Mouse (Mus musculus) lung, postnatal 0 days (tissue): ENCODE results near the gene Phldb1. TPM values are rescaled to one million over a fixed set of nuclear protein-coding genes. Genes with fewer than 3 reads are reported as not detected.
A peak's percentile ranks its signal among the peaks of the same experiment; 100 is the strongest.

Experiments used
- ATAC-seq: fragments of 200-750 bp; cut with Nextera tagmentation; 2 replicates; pipeline ENCODE4 v1.8.0; 2017; ENCODE audit warnings: moderate library complexity
- DNase-seq: peaks from one replicate; pipeline ENCODE4 v3.0.0-alpha.2; 2016; ENCODE audit warnings: low spot score
- H3K27ac ChIP-seq: fragments of 300-500 bp; sonication (generic); 2 replicates; pipeline ENCODE4 v1.5.1; 2014; ENCODE audit warnings: antibody characterized with exemption, mild to moderate bottlenecking, low read length, mixed read lengths
- H3K27me3 ChIP-seq: fragments of 300-500 bp; sonication (generic); replicated peaks from 2 replicates; pipeline ENCODE4 v1.6.1; 2014; ENCODE audit warnings: low read length, mixed read lengths; ENCODE audit not compliant: insufficient read depth
- H3K36me3 ChIP-seq: fragments of 300-500 bp; sonication (generic); 2 replicates; pipeline ENCODE4 v1.6.1; 2014; ENCODE audit warnings: low read length, mixed read lengths; ENCODE audit not compliant: insufficient read depth
- H3K4me1 ChIP-seq: fragments of 300-500 bp; sonication (generic); 2 replicates; pipeline ENCODE4 v1.6.1; 2014; ENCODE audit warnings: antibody characterized with exemption, low read depth, low read length, mixed read lengths; ENCODE audit not compliant: insufficient read depth
- H3K4me2 ChIP-seq: fragments of 300-500 bp; sonication (generic); replicated peaks from 2 replicates; pipeline ENCODE4 v1.6.1; 2014; ENCODE audit warnings: low read depth, mild to moderate bottlenecking, low read length, moderate library complexity, mixed read lengths
- H3K4me3 ChIP-seq: fragments of 300-500 bp; sonication (generic); 2 replicates; pipeline ENCODE4 v1.5.1; 2014; ENCODE audit warnings: low read depth, low read length
- H3K9ac ChIP-seq: fragments of 300-500 bp; sonication (generic); replicated peaks from 2 replicates; pipeline ENCODE4 v1.6.1; 2014; ENCODE audit warnings: low read depth, mild to moderate bottlenecking
- H3K9me3 ChIP-seq: fragments of 300-500 bp; sonication (generic); 2 replicates; pipeline ENCODE4 v1.6.1; 2016; ENCODE audit warnings: low read length, mixed read lengths
- CTCF ChIP-seq: IDR thresholded peaks from 2 replicates; pipeline ENCODE4 v1.5.1; 2016; ENCODE audit warnings: antibody characterized with exemption, mild to moderate bottlenecking
- EP300 ChIP-seq: IDR thresholded peaks from 2 replicates; pipeline ENCODE4 v1.6.1; 2016; ENCODE audit warnings: antibody characterized with exemption, mild to moderate bottlenecking, control low read depth
- WGBS: fragments of 180-500 bp; shearing (Covaris S2); extraction: QIAGEN DNeasy Blood & Tissue Kit; methylation state at CpG from one replicate; pipeline ENCODE4 v1.1.7; 2014; 5-methylcytosine and 5-hydroxymethylcytosine counted together
- polyA plus RNA-seq: library from polyadenylated mRNA; unstranded; fragments of >200 nt; fragmentation: Nextera tagmentation; extraction: Ambion mirVana; gene quantifications from 2 replicates; pipeline ENCODE4 v1.2.1, GENCODE M21; 2015

Gene Phldb1
- polyA plus RNA-seq, 1 experiment from 2014 or later: 21.3 TPM

GRCm38 (mm10) chr9:44691671-44692520 is 43.1 kb downstream of the Phldb1 start:
- H3K27ac ChIP-seq: peak overlapping the region; percentile 38; the same call in 1 of the 2 replicates
- H3K27me3 ChIP-seq: no peaks in the 10 kb centered on the region
- peaks cover 32% of the 10 kb centered on the region; the same call in 1 of the 2 replicates for H3K36me3 ChIP-seq
- H3K4me1 ChIP-seq: peaks cover 11% of the 10 kb centered on the region; the same call in 1 of the 2 replicates
- H3K4me2 ChIP-seq: 0 out of 2 replicates have a peak overlapping the region, but pooled peaks have one; percentile 8
- DNase-seq (peak; percentile 74), ATAC-seq (peak; percentile 86)
- no peak overlapping the region for H3K4me3 ChIP-seq
- no peaks in the 10 kb centered on the region for H3K9me3 ChIP-seq
- WGBS: 43% methylated on average over 21 of the region's 21 CpGs
- TF ChIP-seq EP300 (peak; percentile 69), CTCF (no peak)
- H3K9ac ChIP-seq: no peak overlapping the region

- H3K9me3 ChIP-seq: no peaks in the 10 kb centered on the region
- DNase-seq: peak; percentile 44
- no peak overlapping the region for H3K4me2 ChIP-seq
- TF ChIP-seq EP300 (no peak), CTCF (no peak)
- H3K27me3 ChIP-seq: no peaks in the 10 kb centered on the region
- H3K9ac ChIP-seq: no peak overlapping the region
- no peak overlapping the region for H3K27ac ChIP-seq
- H3K4me3 ChIP-seq: no peak overlapping the region
- 26% methylated on average over 7 of the region's 7 CpGs for WGBS
- H3K36me3 ChIP-seq: peaks cover 29% of the 10 kb centered on the region; the same call in 1 of the 2 replicates
- H3K4me1 ChIP-seq: peaks cover 11% of the 10 kb centered on the region; the same call in 1 of the 2 replicates
- ATAC-seq: 0 out of 2 replicates have a peak, but pooled peaks have one; percentile 23
Observed at GRCm38 (mm10) chr9:44690641-44691040, 44.4 kb downstream of the Phldb1 start.

- Histone ChIP-seq H3K4me1 (peaks cover 11% of the 10 kb centered on the region; the same call in 1 of the 2 replicates), H3K4me2 (no peak overlapping the region), H3K27me3 (no peaks in the 10 kb centered on the region), H3K27ac (no peak overlapping the region), H3K9ac (no peak overlapping the region), H3K4me3 (no peak overlapping the region), H3K36me3 (0 out of 2 replicates have a peak, but pooled peaks cover 15% of the 10 kb centered on the region), H3K9me3 (no peaks in the 10 kb centered on the region)
- TF ChIP-seq EP300: no peak
- TF ChIP-seq CTCF: no peak
- no peak for ATAC-seq
- WGBS: 83% methylated on average over 9 of the region's 9 CpGs
- no peak for DNase-seq
Observed at GRCm38 (mm10) chr9:44688013-44688412, 47.0 kb downstream of the Phldb1 start.

- Histone ChIP-seq H3K9ac (no peak overlapping the region), H3K4me3 (no peak overlapping the region), H3K4me1 (0 out of 2 replicates have a peak, but pooled peaks cover 3% of the 10 kb centered on the region), H3K27me3 (no peaks in the 10 kb centered on the region), H3K27ac (no peak overlapping the region), H3K4me2 (no peak overlapping the region), H3K9me3 (no peaks in the 10 kb centered on the region), H3K36me3 (0 out of 2 replicates have a peak, but pooled peaks cover 15% of the 10 kb centered on the region)
- WGBS: 75% methylated on average over 5 of the region's 5 CpGs
- ATAC-seq (no peak), DNase-seq (no peak)
- TF ChIP-seq EP300 (no peak), CTCF (no peak)
Observed at GRCm38 (mm10) chr9:44686638-44687037, 48.4 kb downstream of the Phldb1 start.

GRCm38 (mm10) chr9:44685346-44686330 is 49.4 kb downstream of the Phldb1 start:
- H3K27ac ChIP-seq: peak overlapping the region; percentile 33; the same call in 1 of the 2 replicates
- H3K9me3 ChIP-seq: no peaks in the 10 kb centered on the region
- peak; percentile 48 for ATAC-seq
- no peaks in the 10 kb centered on the region for H3K27me3 ChIP-seq
- no peak overlapping the region for H3K4me3 ChIP-seq
- no peak overlapping the region for H3K4me2 ChIP-seq
- H3K9ac ChIP-seq: no peak overlapping the region
- TF ChIP-seq EP300 (no peak), CTCF (peak; percentile 98)
- peak; percentile 68 for DNase-seq
- no peaks in the 10 kb centered on the region for H3K4me1 ChIP-seq
- 0 out of 2 replicates have a peak, but pooled peaks cover 15% of the 10 kb centered on the region for H3K36me3 ChIP-seq
- WGBS: 31% methylated on average over 14 of the region's 14 CpGs
